Mouse (Mus musculus): ENCODE results near the gene Gm20219. TPM values are rescaled to one million over a fixed set of nuclear protein-coding genes. Genes with fewer than 3 reads are reported as not detected.
A peak's percentile ranks its signal among the peaks of the same experiment; 100 is the strongest.

The Gm20219 gene
- polyA plus RNA-seq, 1 experiment from 2014 or later = 1.8 TPM

GRCm38 (mm10) chr17:56545945-56546344 lies 8.2 kb downstream of the Gm20219 start:
- Histone ChIP-seq H3K4me2 (replicated peaks; ENCODE audit: low read depth, low read length) (no peak overlapping the region), H3K4me1 (ENCODE audit: insufficient read depth, low read length) (no peaks in the 10 kb centered on the region), H3K27ac (ENCODE audit: low read length) (no peak overlapping the region), H3K9me3 (ENCODE audit: low read length) (no peaks in the 10 kb centered on the region), H3K9ac (replicated peaks; ENCODE audit: low read length) (no peak overlapping the region), H3K36me3 (ENCODE audit: insufficient read depth, low read length) (no peaks in the 10 kb centered on the region), H3K4me3 (ENCODE audit: low read length) (no peak overlapping the region), H3K27me3 (ENCODE audit: insufficient read depth, low read length) (no peaks in the 10 kb centered on the region)
- WGBS = 95% methylated on average over 1 of the region's 1 CpGs
- no peak for ATAC-seq (ENCODE audit: low FRiP score, low TSS enrichment)

- no peaks in the 10 kb centered on the region for H3K27me3 ChIP-seq (ENCODE audit: insufficient read depth, low read length)
- H3K4me2 ChIP-seq (replicated peaks; ENCODE audit: low read depth, low read length) = no peak overlapping the region
- no peak overlapping the region for H3K27ac ChIP-seq (ENCODE audit: low read length)
- H3K4me3 ChIP-seq (ENCODE audit: low read length) = no peak overlapping the region
- H3K9me3 ChIP-seq (ENCODE audit: low read length) = no peaks in the 10 kb centered on the region
- H3K9ac ChIP-seq (replicated peaks; ENCODE audit: low read length) = no peak overlapping the region
- no peak for ATAC-seq (ENCODE audit: low FRiP score, low TSS enrichment)
- no peaks in the 10 kb centered on the region for H3K4me1 ChIP-seq (ENCODE audit: insufficient read depth, low read length)
- 52% methylated on average over 7 of the region's 7 CpGs for WGBS
- no peaks in the 10 kb centered on the region for H3K36me3 ChIP-seq (ENCODE audit: insufficient read depth, low read length)
Observed at GRCm38 (mm10) chr17:56544699-56545387, 9.3 kb downstream of the Gm20219 start.

DNA sequence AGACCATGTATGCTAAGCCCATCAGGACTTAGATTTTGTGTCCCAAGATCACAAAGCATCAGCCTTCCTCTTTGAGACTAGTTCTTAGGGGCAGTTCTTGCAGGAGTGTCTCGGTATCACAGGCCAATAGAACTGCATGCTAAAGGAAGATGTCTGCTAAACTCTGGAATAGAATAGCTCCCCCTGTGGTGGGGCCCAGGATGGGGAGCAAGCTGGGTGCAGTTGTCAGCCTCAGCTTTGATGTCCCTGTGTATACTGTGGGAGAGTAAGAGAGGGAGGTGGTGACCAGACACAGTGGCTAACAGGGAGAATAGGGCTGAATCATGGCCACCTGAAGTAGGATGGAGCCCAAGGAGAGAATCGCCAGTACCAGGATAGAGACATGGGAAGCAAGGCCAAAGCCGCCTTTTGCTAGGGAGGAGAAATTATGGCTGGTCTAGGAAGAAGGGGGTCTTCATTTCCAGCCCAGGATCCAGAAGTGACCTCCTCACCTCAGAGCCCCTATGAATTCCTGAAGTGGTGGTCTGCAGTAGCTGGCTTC lies 10.4 kb downstream of the Gm20219 start:
- 74% methylated on average over 3 of the region's 3 CpGs for WGBS
- Histone ChIP-seq H3K9me3 (ENCODE audit: low read length) (no peaks in the 10 kb centered on the region), H3K4me1 (ENCODE audit: insufficient read depth, low read length) (no peaks in the 10 kb centered on the region), H3K27ac (ENCODE audit: low read length) (no peak overlapping the region), H3K36me3 (ENCODE audit: insufficient read depth, low read length) (no peaks in the 10 kb centered on the region), H3K4me2 (replicated peaks; ENCODE audit: low read depth, low read length) (no peak overlapping the region), H3K27me3 (ENCODE audit: insufficient read depth, low read length) (no peaks in the 10 kb centered on the region), H3K4me3 (ENCODE audit: low read length) (no peak overlapping the region), H3K9ac (replicated peaks; ENCODE audit: low read length) (no peak overlapping the region)
- no peak for ATAC-seq (ENCODE audit: low FRiP score, low TSS enrichment)

DNA sequence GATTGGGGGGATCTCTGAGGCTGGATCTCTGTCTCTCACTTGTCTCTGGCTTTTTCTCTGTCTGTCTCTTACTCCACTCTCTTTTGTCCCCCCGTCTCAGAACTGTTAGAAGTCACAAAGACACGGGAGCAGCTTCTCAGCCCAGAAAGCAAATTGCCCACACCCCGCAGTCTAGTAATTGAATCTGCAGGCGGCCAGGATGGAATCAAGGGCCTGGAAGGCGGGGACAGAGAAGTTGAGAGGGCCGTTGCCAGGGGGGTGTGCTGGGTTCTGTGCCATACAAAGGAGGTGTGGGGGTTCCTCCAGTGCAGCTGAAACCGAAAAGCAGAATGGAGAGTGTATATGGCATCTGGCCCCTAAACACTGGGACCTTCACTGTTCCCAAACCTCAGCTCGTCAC lies 11.5 kb downstream of the Gm20219 start:
- 40% methylated on average over 8 of the region's 8 CpGs for WGBS
- Histone ChIP-seq H3K27ac (ENCODE audit: low read length) (no peak overlapping the region), H3K4me2 (replicated peaks; ENCODE audit: low read depth, low read length) (no peak overlapping the region), H3K9ac (replicated peaks; ENCODE audit: low read length) (no peak overlapping the region), H3K36me3 (ENCODE audit: insufficient read depth, low read length) (no peaks in the 10 kb centered on the region), H3K4me1 (ENCODE audit: insufficient read depth, low read length) (no peaks in the 10 kb centered on the region), H3K4me3 (ENCODE audit: low read length) (no peak overlapping the region), H3K9me3 (ENCODE audit: low read length) (no peaks in the 10 kb centered on the region), H3K27me3 (ENCODE audit: insufficient read depth, low read length) (no peaks in the 10 kb centered on the region)
- no peak for ATAC-seq (ENCODE audit: low FRiP score, low TSS enrichment)

GRCm38 (mm10) chr17:56540562-56540975 lies 13.6 kb downstream of the Gm20219 start:
- Histone ChIP-seq H3K4me3 (ENCODE audit: low read length) (no peak overlapping the region), H3K9me3 (ENCODE audit: low read length) (no peaks in the 10 kb centered on the region), H3K27ac (ENCODE audit: low read length) (no peak overlapping the region), H3K27me3 (ENCODE audit: insufficient read depth, low read length) (no peaks in the 10 kb centered on the region), H3K36me3 (ENCODE audit: insufficient read depth, low read length) (no peaks in the 10 kb centered on the region), H3K4me2 (replicated peaks; ENCODE audit: low read depth, low read length) (no peak overlapping the region), H3K4me1 (ENCODE audit: insufficient read depth, low read length) (no peaks in the 10 kb centered on the region), H3K9ac (replicated peaks; ENCODE audit: low read length) (no peak overlapping the region)
- ATAC-seq (ENCODE audit: low FRiP score, low TSS enrichment) = peak; percentile 69
- WGBS = 29% methylated on average over 6 of the region's 6 CpGs

DNA sequence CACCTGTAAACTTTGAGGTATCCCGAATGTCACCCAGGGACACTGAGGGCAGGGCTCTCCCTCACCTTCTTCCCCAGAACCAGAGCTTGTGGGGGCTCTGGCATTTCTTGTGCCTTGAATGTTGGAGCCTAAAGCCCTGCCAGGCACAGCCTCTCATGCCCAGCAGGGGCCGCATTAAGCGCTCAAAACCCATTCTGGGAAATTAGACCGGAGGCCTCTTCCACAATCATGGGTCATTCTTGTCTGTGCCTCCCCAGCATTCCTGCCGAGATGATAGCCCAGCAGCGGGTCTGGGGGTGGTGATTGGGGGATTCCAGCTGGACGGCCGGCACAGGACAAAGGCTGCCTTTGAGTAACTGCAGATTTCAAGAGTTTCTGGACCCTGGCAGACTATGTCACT lies 16.3 kb downstream of the Gm20219 start:
- Histone ChIP-seq H3K4me3 (ENCODE audit: low read length) (no peak overlapping the region), H3K9me3 (ENCODE audit: low read length) (no peaks in the 10 kb centered on the region), H3K4me1 (ENCODE audit: insufficient read depth, low read length) (no peaks in the 10 kb centered on the region), H3K4me2 (replicated peaks; ENCODE audit: low read depth, low read length) (no peak overlapping the region), H3K36me3 (ENCODE audit: insufficient read depth, low read length) (no peaks in the 10 kb centered on the region), H3K27me3 (ENCODE audit: insufficient read depth, low read length) (no peaks in the 10 kb centered on the region), H3K27ac (ENCODE audit: low read length) (no peak overlapping the region), H3K9ac (replicated peaks; ENCODE audit: low read length) (no peak overlapping the region)
- WGBS = 29% methylated on average over 8 of the region's 8 CpGs
- no peak for ATAC-seq (ENCODE audit: low FRiP score, low TSS enrichment)

- no peaks in the 10 kb centered on the region for H3K4me1 ChIP-seq (ENCODE audit: insufficient read depth, low read length)
- ATAC-seq (ENCODE audit: low FRiP score, low TSS enrichment) = no peak
- H3K27ac ChIP-seq (ENCODE audit: low read length) = no peak overlapping the region
- H3K27me3 ChIP-seq (ENCODE audit: insufficient read depth, low read length) = no peaks in the 10 kb centered on the region
- H3K4me2 ChIP-seq (replicated peaks; ENCODE audit: low read depth, low read length) = no peak overlapping the region
- H3K4me3 ChIP-seq (ENCODE audit: low read length) = no peak overlapping the region
- no peaks in the 10 kb centered on the region for H3K9me3 ChIP-seq (ENCODE audit: low read length)
- H3K9ac ChIP-seq (replicated peaks; ENCODE audit: low read length) = no peak overlapping the region
- 73% methylated on average over 3 of the region's 3 CpGs for WGBS
- no peaks in the 10 kb centered on the region for H3K36me3 ChIP-seq (ENCODE audit: insufficient read depth, low read length)
Observed at GRCm38 (mm10) chr17:56536874-56537273, 17.3 kb downstream of the Gm20219 start.

- Histone ChIP-seq H3K36me3 (ENCODE audit: insufficient read depth, low read length) (no peaks in the 10 kb centered on the region), H3K4me2 (replicated peaks; ENCODE audit: low read depth, low read length) (no peak overlapping the region), H3K9me3 (ENCODE audit: low read length) (no peaks in the 10 kb centered on the region), H3K4me3 (ENCODE audit: low read length) (no peak overlapping the region), H3K27ac (ENCODE audit: low read length) (no peak overlapping the region), H3K27me3 (ENCODE audit: insufficient read depth, low read length) (no peaks in the 10 kb centered on the region), H3K4me1 (ENCODE audit: insufficient read depth, low read length) (no peaks in the 10 kb centered on the region), H3K9ac (replicated peaks; ENCODE audit: low read length) (no peak overlapping the region)
- no peak for ATAC-seq (ENCODE audit: low FRiP score, low TSS enrichment)
- 75% methylated on average over 14 of the region's 14 CpGs for WGBS
Observed at GRCm38 (mm10) chr17:56536192-56536591, 18.0 kb downstream of the Gm20219 start.

GRCm38 (mm10) chr17:56524943-56525342 lies 29.2 kb downstream of the Gm20219 start:
- H3K36me3 ChIP-seq (ENCODE audit: insufficient read depth, low read length) = no peaks in the 10 kb centered on the region
- H3K4me1 ChIP-seq (ENCODE audit: insufficient read depth, low read length) = no peaks in the 10 kb centered on the region
- H3K27me3 ChIP-seq (ENCODE audit: insufficient read depth, low read length) = no peaks in the 10 kb centered on the region
- no peak for ATAC-seq (ENCODE audit: low FRiP score, low TSS enrichment)
- no peak overlapping the region for H3K27ac ChIP-seq (ENCODE audit: low read length)
- H3K4me3 ChIP-seq (ENCODE audit: low read length) = no peak overlapping the region
- WGBS = 65% methylated on average over 4 of the region's 4 CpGs
- H3K9me3 ChIP-seq (ENCODE audit: low read length) = no peaks in the 10 kb centered on the region
- no peak overlapping the region for H3K9ac ChIP-seq (replicated peaks; ENCODE audit: low read length)
- no peak overlapping the region for H3K4me2 ChIP-seq (replicated peaks; ENCODE audit: low read depth, low read length)

DNA sequence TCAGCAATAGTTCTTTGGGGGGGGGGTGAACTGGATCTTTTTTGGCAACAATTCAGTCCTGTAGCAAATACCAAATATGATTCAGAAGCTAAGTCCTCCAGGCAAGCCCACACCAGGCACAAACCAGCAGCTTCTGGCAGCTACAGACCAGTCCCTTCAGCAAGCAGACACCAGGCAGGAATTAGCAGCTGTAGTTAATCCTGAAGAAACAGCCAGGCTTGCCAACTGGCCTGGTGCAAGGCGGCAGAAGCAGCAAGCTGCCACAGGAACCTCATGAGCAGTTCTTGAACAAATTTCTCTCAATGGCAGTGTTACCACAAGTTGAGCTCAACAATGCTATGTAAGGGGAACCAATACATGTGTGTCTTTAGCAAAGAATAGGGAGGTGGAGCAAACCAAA lies 31.4 kb downstream of the Gm20219 start:
- Histone ChIP-seq H3K27ac (ENCODE audit: low read length) (no peak overlapping the region), H3K4me1 (ENCODE audit: insufficient read depth, low read length) (no peaks in the 10 kb centered on the region), H3K36me3 (ENCODE audit: insufficient read depth, low read length) (no peaks in the 10 kb centered on the region), H3K4me3 (ENCODE audit: low read length) (no peak overlapping the region), H3K9me3 (ENCODE audit: low read length) (no peaks in the 10 kb centered on the region), H3K9ac (replicated peaks; ENCODE audit: low read length) (no peak overlapping the region), H3K27me3 (ENCODE audit: insufficient read depth, low read length) (no peaks in the 10 kb centered on the region), H3K4me2 (replicated peaks; ENCODE audit: low read depth, low read length) (no peak overlapping the region)
- no peak for ATAC-seq (ENCODE audit: low FRiP score, low TSS enrichment)
- WGBS = 68% methylated on average over 1 of the region's 1 CpGs
